Mouse (Mus musculus): ENCODE results near the gene Setd4.

The Setd4 gene

DNA sequence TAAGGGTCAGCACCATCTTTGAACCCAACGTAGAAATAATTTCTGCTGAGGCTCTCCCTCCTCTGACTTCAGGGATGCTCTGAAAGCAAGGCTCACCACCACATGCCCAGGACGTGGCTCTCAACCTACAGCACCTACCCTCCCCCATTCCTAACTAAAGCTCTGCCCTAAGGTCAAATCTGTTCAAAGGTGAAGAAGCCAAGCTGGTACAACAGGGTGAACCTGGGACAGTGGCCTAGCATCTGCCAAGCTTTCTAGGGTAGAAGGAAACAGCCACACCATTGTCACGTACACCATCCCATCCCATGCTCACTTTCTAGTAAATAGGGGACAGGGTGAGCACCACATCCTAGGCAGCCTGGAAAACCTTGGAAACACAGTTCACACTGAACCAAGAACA is 11.2 kb downstream of the Setd4 start:
- in situ Hi-C loops (cut with MboI, MseI): no loop called here

DNA sequence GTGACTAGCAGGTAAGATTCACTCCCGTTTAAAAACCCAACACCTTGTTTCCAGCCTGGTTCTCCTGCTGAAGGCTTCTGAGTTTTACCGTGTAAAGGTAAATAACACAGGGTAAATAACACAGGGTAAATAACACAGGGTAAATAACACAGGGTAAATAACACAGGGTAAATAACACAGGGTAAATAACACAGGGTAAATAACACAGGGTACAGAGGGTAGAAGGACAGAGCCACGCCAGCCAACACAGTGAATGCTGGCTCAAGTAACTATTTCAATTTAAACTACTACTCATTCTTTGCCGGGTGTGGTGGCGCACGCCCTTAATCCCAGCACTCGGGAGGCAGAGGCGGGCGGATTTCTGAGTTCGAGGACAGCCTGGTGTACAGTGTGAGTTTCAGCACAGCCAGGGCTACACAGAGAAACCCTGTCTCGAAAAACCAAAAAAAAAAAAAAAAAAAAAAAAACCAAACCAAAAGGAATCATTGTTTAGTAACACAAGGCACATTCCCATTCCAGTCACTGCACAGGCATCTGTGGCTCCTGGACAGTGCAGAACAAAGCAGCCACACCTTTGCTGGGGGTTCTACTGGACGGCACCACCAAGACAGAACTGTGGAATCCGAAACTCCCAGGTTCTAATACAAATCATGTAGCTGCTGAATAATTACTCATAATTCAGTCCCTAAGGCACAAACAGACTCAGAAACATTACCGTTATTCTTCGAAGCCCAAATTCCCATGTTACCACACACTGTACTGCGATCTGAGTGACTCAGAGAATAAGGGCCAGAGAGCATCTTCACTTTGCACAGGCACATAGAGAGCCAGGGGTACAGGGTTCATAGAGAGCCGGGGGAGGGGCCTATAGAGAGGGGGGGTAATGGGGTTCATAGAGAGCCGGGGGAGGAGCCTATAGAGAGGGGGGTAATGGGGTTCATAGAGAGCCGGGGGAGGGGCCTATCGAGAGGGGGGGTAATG is 12.1 kb downstream of the Setd4 start:
- in situ Hi-C loops (cut with MboI, MseI): no loop called here

DNA sequence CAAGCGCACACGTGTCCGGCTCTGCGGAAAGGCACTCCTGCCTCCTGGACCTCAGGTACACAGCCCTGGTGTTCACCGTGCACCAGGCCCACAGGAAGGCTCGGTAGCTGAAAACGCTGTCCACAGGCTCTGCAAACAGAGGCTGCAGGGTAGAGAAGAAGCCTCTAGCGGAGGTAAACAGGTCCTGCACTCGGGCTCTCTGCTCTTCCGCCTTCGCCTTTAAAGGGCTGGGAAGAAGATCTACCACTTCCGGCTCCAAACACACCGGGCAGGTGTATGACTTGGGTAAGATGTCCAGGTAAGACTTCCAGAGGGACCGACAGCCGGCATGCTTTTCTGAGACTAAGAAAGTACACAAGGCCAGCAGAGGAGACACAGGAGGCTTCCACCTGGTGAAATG is 12.9 kb downstream of the Setd4 start:
- in situ Hi-C loops (cut with MboI, MseI): no loop called here

DNA sequence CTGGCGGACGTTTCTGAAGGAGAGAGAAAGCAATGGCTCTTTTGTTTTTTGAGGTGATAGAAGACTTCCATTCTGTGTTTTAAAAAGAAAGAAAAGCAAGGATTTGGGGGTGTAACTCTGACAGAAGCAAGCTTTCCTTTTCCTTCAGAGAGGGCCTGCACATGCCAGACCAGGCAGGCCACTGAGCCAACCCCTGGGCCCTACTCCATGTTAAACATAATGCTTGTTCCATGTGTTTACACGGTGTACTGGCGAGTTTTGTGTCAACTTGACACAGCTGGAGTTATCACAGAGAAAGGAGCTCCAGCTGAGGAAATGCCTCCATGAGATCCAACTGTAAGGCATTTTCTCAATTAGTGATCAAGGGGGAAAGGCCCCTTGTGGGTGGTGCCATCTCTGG is 15.6 kb downstream of the Setd4 start:
- in situ Hi-C loops (cut with MboI, MseI): no loop called here

DNA sequence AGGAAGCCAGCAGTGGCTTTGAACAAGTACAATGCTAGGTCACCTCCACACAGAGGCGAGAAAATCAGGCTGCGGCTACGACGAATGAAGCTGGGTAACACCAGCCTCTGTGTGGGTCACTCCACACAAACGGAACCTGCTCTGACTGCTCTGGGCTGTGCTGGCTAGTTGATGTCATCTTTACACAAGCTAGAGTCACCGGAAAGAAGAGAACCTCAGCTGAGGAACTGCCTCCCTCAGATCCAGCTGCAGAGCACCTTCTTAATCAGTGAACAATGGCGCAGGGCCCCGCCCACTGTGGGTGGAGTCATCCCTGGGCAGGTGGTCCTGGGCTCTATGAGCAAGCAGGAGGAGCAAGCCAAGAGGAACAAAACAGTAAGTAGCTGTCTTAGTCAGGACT is 17.5 kb downstream of the Setd4 start:
- in situ Hi-C loops (cut with MboI, MseI): no loop called here

GRCm38 (mm10) chr16:93585703-93586205 is 18.1 kb downstream of the Setd4 start:
- in situ Hi-C loops (cut with MboI, MseI): no loop called here

DNA sequence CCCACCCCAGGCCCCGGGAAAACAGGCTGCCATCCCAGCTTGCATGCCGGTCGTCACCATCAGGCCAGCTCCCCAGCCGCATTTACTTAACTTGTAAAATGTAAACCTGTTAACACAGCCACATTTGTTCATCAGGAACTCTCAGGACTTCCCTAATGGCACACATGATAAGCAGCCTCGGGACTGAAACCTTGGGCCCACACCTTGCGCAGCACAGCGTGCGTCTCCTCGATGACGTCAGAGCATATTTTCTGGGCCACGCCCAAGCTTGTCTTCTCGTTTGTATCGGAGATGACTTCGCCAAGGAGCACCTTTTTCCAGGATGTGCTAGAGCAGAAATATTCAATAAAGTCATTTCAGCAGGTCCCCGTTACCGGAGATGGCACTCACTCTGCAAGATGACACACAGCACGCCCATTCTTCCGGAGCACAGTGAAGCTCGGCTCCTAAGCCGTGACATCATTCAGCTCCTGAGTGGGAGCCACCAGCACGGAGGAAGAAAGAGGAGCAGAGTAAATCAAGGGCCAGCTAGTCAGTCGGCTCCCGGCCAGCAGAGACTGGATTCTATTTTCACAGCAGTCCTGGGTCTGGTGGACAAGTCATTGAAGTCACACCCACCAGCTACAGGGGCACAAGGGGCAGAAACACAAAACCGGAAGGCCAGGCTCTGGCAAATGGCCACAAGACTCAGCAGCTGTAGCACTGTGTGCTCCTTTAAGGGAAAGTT is 18.7 kb downstream of the Setd4 start:
- in situ Hi-C loops (cut with MboI, MseI): no loop called here

GRCm38 (mm10) chr16:93581125-93581524 is 22.7 kb downstream of the Setd4 start:
- in situ Hi-C loops (cut with MboI, MseI): no loop called here

GRCm38 (mm10) chr16:93578346-93579005 is 25.4 kb downstream of the Setd4 start:
- in situ Hi-C loops (cut with MboI, MseI): no loop called here

DNA sequence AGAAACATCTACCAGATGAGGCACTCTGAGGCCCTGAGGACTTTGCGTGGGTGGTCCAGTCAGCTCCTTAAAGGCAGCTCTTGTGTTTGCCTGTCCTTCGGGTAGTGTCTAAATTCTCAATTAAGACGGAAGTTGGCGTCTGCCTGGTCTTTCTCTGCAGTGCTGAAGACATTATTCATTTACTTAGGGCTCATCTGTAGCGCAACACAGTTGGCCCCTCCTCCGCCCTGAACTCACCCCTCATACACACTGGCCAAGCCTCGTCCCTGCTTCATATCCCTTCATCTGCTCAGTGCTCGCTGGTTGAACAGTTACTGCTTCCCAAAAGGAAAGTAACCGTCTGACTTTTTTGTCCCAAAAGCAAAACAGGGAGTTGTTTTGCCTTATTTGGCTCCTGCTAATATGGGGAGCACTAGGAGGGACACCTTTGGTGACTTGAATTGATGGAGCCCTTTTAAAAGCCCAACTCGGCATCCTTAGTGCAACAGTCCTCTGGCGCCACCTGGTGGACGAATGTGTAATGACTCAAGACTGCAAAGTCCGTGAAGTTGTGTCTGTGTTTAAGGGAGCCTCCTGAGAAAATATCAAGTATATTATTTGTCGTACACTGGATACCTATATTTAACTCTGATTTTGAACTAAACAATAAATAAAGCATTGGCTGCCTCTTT is 27.3 kb downstream of the Setd4 start:
- in situ Hi-C loops (cut with MboI, MseI): no loop called here

- in situ Hi-C loops (cut with MboI, MseI): no loop called here
Observed at GRCm38 (mm10) chr16:93575574-93575973, 28.3 kb downstream of the Setd4 start.

DNA sequence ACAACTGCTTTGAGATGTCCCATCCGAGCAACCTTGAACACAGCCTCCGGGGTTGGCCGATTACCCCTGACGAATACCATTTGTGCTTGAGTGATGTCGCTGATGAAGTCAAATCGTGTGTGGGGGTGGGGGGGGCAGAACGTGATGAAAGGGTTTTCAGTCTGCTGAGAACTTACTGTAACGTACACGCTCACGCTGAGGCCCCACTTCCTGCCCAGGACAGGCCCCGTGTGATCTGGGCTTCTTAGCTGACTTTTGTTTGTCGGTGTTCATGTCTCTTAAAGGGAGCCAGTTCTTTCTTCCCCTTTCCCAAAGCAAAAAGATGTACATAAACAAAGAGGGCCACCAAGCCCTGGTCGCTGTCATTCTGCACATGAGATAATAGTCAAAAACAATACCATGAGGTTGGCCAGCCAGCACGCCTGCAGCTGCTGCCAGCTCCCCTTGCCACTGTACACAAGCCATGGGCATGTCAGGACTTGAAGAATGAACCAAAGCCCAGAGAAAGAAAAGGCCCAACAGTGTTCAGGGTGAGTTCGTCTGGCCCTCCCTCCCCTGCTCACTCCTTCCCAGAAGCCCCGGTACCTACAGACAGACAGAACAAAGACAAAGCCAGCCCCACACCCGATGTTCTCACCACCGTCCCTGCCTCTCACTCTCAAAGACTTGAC is 29.2 kb downstream of the Setd4 start:
- in situ Hi-C loops (cut with MboI, MseI): no loop called here

DNA sequence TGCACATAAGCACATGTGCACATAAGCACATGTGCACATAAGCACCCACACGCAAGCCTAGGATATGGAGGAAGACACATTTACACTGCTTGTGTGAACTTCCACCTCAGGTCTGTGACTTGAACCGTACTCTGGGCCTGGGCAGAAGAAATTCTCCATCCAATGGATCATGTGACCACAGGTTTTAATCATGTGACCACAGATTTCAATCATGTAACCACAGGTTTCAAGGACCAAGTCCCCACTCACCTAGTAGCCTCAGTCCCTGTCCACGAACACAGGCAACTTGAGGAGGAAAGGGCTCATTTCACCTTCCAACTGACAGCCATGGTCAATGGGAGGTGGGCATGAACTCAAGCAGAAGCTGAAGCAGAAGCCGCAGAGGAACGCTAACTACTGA is 30.4 kb downstream of the Setd4 start:
- in situ Hi-C loops (cut with MboI, MseI): no loop called here

- in situ Hi-C loops (cut with MboI, MseI): no loop called here
Observed at GRCm38 (mm10) chr16:93572383-93572782, 31.5 kb downstream of the Setd4 start.

- in situ Hi-C loops (cut with MboI, MseI): no loop called here
Observed at GRCm38 (mm10) chr16:93558499-93558898, 45.4 kb downstream of the Setd4 start.

DNA sequence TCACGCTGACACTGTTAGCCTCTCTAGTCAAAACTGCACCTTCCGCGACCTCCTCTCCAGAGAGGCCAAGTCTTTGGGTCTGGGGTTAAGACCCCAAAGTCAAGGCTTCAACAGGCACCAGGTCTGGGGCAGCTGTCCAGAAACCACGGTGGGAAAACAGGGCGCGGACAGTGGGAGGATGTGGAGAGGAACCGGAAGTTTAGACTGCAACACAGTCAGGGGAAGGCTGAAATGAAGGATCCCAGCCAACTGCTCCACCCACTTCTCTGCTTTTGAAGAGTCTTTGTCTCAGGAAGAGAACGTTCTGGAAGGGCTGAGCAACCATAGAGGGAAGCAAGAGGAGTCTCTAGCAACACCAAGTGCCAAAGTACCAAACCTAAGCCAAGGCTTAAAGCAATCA is 46.2 kb downstream of the Setd4 start:
- in situ Hi-C loops (cut with MboI, MseI): no loop called here

DNA sequence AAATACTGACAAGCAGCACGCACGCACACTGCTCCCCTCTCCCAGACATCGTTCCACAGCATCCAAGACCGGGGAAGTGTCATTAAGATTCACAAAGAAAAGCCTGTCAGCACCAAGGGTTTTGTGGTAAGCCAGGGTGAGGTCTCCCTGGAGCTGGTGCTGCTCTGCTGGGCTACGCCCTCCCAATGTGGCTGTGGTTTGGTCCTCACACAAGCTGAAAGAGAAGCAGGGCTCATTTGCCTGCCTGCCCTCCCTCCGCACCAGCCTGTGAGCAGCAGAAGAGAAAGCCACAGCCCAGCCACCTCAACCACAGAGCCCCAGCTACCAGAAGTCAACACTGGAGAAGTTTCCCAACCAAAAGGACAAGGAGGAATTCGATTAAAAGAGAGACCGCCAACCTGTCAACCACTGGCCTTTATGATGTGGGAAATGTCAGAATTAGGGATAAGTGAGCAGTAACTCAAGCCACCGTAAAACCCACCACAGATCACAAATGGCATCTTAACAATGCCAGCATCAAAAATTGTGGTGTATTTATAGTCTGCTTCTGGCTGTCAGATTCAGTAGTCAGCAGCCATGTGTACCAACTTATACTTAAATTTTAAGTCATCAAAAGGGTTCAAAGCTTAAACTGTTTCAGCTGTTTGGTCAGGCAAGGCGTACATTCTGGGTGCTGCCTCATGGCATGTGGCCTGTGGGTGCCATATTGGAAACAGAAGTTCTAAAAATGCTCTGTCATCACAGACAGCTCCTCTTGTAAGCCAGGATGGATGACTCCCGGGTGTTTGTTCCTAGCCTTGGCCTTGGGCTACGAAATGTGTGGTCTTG is 51.0 kb downstream of the Setd4 start:
- in situ Hi-C loops (cut with MboI, MseI): no loop called here

- in situ Hi-C loops (cut with MboI, MseI): loop anchor here (10.0 kb wide), 1 partner anchor 1024 kb away; no protein-coding TSS in a partner anchor
Observed at GRCm38 (mm10) chr16:93549287-93549686, 54.6 kb downstream of the Setd4 start.

DNA sequence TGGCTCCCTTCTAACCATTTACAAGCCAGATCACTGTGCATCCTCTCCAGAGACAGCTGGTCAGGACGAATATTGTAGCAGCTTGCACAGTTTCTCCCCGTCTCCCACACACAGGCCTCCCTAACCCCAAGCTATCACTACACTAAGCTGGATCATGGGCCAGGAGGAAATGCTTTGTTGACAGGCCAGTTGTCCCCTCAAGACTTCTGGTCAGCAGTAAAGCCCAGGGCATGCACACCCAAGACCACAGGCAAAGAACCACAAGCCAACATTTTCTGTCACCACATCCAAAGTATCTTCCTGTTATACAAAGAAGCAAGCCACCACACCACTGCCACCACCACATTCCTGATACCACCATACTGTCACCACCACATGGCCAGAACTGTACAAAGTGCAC is 55.8 kb downstream of the Setd4 start:
- in situ Hi-C loops (cut with MboI, MseI): loop anchor here (10.0 kb wide), 1 partner anchor 1023 kb away; no protein-coding TSS in a partner anchor

DNA sequence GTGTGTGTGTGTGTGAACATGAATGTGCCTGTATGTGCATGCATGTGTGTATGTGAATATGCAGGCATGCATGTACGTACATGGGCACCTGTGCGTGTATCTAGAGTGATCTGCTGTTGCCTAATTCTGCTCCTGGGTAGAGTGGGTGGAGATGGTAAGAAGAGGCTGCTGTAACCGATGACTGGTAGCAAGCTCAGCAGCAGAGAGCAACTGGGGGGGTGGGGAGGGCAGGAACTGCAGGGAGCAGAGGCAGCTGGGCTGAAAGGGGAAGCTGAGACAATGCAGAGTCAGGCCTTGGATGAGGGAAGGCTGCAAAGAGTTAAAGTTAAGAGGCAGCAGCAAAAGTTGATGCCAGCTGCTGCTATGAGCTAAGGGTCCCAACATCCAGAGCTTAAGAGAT is 56.7 kb downstream of the Setd4 start:
- in situ Hi-C loops (cut with MboI, MseI): loop anchor here (10.0 kb wide), 1 partner anchor 1022 kb away; no protein-coding TSS in a partner anchor
